Mouse (Mus musculus) ovary, adult 18-20 months (tissue): ENCODE data around the gene Arrdc4.

ENCODE experiments used
- DNase-seq: peaks from one replicate; pipeline ENCODE4 v3.0.0; 2022; ENCODE audit warnings: low spot score, mixed read lengths

Gene Arrdc4

DNA sequence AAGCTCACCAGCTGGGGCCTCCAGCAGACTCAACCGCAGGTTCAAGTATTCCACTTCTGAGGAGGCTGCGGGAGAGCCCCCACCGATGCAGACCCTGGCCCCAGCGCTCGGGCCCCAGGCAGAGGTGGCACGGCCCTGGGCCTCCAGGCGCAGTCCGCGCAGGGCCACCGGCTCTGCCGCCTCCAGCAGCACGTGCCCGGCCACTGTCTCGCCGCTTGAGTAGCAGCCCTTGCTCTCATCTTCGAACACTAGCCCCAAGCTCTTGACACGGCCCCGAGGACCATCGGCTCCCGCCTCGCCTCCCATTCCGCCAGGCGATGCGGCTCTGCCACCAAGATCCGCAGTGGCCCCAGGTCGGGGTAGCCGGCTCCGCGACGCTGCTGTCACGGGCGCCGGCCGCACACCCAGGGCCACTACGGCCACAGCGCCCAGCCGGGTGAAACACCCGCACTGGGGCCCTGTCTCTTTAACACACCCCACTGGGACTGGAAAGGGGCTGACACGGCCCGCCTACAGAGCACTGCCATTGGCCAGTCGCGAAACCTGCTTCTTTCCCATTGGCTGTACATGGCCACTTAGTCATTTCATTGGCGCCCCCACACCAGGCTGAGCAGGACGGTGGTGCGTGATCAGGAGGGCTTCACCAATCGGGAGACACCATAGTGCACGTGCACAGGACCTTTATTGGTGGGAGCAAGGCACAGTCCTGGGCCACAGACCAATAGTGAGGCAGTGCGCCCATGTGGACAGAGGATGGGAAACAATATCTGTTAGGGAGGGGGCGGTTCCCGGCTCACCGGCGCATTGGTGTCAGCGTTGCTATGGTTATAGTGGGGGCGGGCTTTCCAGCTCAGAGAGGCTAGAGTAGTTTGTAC lies at the start of gene Arrdc4:
Gene Arrdc4 (minus strand): TSS at position 481 of the 875 bp plus-strand sequence.
- peak; percentile 100 for DNase-seq

GRCm38 (mm10) chr7:68795578-68795977 lies 46.5 kb upstream of the Arrdc4 start:
- no peak for DNase-seq

DNA sequence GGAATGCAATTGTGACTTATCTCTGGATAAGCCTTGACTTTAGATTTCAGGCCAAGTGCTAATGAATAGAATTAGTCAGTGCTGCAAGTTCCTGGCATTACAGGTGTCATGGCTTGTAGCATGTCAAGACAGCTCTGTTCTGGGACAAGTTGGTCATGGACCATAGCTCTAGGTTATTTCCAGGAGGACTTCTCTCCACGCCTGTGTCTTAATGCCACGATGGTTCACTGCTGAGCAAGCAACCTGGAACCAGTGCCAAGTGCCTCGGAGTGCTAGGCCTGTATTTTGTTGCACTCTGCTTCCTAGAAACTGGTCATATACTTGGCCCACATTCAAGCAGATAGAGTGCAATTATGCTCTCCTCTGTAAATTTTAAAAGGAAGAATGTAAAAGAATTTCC lies 39.7 kb upstream of the Arrdc4 start:
- DNase-seq = peak; percentile 9

- no peak for DNase-seq
Observed at GRCm38 (mm10) chr7:68771757-68772094, 22.7 kb upstream of the Arrdc4 start.

- no peak for DNase-seq
Observed at GRCm38 (mm10) chr7:68770894-68771756, 22.1 kb upstream of the Arrdc4 start.

- no peak for DNase-seq
Observed at GRCm38 (mm10) chr7:68765926-68766325, 16.9 kb upstream of the Arrdc4 start.

DNA sequence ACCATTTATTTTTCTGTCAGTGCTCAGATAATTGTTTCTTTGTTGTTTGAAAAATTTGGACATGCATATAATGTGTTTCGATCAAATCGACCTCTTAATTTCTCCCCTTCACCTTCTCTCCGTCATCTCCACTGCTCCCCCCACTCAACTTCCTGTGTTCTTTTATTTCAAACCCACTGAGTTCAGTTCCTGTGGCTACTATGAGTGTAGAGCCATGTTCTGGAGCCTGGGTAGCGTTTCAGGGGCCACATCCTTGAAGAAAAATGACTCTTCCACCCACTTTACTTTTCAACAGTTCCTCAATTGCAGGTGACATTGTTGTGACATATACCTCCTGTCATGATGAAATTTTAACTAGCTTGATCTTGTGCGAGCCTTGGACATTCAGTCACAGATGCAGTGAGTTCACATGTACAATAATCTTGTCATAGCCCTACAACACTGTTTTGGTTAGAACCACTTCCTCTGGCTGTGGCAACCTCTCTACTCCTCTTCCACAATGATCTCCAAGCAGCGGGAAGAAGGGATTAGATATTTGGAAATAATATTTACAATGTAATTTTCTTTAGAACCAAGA lies 10.2 kb upstream of the Arrdc4 start:
- DNase-seq = no peak

DNA sequence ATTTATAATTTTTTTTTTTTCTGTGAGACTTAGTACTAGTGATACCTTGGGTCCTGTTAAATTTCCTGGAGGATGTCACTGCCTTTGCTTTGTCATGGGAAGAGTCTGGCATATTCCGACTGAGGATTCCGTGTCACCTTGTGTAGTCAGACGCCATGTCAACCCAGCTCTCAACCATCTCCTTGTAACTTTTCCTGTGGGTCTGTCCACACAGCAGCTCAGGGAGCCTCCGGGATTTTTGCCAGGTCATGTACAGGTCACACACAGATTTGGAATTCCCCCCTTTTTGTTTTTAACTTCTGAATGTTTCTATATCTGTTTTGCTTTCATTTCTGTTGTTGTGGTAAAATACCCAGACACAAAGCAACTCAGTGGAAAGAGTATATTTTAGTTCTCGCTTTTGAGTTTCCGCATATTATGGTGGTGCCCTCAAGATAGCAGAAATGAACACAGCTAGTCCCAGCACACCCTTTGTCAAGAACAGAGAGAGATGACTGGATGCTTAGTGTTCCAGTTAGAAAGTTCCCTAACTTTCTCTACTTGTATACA lies 7.7 kb upstream of the Arrdc4 start:
- no peak for DNase-seq

- no peak for DNase-seq
Observed at GRCm38 (mm10) chr7:68749919-68750318, 878 bp upstream of the Arrdc4 start.

GRCm38 (mm10) chr7:68748361-68748760 lies 680 bp downstream of the Arrdc4 start:
- DNase-seq = no peak

GRCm38 (mm10) chr7:68744616-68745015 lies 4.4 kb downstream of the Arrdc4 start:
- no peak for DNase-seq

DNA sequence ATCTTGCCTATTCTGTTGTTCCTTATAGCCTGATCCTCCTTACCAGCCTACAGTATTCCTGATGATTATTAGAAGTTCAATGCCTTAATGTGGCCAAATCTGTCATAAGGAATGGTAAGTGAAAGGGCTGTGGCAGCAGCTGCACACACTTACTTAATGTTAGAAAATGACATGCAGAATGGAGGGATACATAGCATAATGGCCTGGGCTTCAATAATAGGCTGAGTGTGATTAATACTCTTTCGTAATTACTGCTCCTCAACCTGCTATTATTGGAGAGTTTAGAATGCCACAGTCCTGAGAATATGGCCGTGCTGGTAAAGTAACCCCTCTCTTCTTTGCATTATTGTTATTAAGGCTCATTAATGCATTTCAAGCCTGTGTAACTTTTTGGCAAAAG lies 4.8 kb downstream of the Arrdc4 start:
- no peak for DNase-seq

DNA sequence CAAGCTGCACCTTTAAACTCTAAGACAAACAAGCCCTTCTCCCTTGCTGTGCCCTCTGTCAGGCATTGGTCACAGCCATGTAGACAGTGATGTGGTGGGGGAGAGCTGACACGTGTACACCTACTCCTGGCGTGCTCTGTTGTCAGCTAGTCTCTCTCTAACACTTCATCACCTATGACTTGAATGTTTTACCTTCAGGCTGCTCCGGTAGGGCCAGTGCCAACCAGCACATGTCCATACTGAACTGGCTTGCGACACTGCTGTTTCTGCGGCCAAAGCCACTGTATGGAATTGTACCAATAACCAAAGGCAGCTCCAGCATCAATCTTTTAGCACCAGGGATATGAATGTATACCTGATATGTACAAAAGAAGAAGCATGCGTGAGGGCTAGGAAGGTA lies 8.3 kb downstream of the Arrdc4 start:
- no peak for DNase-seq

DNA sequence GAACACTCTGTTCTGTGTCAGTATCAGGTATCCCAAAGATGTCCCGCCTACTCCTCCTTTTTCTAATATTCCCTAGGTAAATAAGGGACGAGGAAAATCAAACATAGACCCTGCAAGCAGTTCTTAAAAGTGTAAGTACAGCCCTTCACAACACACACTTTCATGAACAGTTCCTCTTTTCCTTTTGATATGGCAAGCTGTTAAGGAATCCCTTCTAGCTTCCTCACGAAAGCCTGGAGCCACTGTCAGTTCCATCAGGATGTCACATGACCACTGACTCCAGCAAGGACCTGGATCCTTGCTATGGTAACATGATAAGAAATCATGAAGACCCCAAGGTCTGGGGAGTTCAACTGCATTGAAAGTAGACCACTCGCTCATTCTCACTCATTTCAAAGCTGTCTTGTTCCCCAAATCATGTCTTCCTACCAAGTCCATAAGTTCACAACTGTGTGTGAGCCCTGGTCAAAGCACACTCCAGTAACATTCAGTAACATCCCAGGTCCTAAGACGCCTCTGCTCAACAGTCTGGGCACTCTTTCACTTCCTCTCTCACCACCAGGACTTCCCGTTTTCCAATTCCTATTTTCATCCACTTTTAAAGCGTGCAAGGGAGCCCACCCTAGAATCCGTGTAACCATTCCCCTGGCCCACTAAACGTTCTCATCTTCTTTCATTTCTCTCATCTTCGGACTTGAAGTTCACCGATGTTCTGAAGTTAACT lies 10.2 kb downstream of the Arrdc4 start:
- DNase-seq = no peak

DNA sequence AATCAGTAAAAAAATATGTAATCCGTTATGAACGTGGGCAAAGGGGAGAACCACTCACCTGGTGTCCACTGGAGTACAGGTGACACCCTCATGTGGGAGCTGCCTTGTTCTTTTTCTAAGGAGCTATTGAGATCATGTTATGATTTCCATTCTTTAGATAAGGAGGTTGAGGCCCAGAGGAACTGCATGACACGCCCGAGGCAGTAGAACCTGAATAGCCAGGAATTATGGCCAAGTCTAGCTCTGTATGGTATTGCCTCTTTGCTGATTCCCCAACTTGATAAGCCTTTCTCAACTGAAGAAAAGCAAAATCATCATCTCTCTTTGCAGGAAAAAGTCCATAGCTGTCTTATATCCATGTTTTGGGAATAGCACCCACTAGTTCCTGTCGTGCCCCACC lies 22.7 kb downstream of the Arrdc4 start:
- DNase-seq = no peak

- no peak for DNase-seq
Observed at GRCm38 (mm10) chr7:68724711-68725110, 24.3 kb downstream of the Arrdc4 start.

DNA sequence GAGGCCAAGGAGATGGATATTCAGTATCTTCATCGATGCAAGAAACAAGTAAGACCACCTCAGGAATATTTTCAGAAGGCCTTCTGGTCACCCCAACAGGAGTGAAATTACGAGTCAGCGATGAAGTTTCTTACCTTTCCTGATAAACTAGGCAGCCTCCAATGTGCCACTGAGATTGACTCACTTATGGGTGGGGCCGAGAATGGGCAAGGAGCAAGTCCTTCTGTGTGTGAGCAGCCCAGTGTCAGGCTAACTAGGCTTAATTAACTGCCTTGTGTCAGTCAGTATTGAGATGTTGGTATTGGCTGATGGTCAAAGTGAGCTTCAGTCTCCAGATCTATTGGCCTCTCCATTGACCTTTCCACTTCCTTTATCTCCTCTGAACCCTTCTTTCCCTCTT lies 27.5 kb downstream of the Arrdc4 start:
- DNase-seq = no peak

DNA sequence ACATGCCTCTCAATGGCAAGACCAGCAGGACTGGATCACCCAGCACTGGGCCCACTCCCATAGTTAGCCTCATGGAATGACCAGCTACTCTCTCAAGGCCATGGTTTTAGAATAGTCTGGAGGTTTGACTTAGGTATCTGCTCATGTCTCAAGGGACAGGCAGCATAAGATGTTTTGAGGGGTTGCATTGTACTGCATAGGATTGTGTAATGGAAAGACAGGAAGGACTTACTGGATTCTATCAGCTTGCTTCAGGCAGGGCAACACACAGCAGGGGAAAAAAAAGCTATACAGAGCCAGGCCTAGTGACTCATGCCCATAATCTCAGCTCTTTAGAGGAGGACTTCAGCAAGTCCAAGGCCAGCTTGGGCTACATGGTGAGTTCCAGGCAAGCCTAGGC lies 31.1 kb downstream of the Arrdc4 start:
- no peak for DNase-seq

DNA sequence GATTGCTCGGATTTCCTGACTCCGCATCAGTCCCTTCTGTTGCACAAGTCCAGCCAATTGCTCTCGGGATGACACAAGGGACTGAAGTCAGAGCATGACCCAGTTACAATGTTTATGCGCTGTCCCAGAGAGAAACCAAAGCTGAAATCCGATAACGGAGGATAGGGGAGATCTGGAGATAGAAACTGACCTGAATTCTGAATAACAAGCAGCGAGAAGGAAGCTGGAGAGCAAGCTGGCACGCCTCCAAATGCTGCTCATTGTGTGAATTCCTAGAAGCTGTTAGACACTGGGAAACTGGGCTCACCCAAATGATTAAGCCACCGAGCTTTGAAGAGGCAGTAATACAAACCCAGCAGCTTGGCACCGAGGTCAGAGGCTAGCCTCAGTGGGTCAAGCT lies 31.5 kb downstream of the Arrdc4 start:
- DNase-seq = peak; percentile 49

DNA sequence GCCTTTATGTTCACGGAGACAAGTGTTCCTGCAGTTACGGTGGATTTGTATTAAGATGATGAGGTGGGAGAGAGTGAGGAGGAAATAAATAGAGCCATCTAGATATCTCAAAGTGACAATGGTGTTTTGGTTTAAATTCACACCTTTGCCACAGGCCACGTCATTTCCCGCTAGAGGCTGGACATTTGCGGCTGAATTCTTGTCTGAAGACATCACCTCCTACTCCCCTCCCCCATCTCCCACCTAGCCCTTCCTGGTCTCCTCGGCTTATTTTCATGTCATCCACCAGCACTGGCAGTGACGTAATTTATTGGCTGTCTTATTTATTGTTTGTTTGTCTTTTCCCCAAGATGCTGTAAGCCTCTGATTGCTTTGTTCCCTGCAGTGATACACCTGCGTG lies 32.1 kb downstream of the Arrdc4 start:
- DNase-seq = no peak

DNA sequence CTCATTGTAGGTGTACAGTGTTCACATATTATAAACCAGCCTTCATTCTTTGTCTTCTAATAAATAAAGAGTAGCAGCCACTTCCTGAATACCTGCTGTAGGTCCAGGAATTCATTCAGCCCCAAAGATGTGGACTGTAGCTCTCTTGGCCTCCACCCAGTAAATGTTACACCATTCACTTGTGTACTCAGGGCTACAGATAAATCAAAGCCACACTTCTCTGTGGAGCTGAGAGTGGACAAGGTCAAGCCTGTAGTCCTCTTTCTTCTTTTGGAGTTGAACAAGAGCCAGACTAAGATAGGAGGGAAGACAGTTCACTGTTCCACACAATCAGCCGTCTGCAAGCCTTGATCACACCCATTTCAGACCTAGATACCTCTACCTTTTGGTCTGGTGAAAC lies 36.1 kb downstream of the Arrdc4 start:
- peak; percentile 13 for DNase-seq

DNA sequence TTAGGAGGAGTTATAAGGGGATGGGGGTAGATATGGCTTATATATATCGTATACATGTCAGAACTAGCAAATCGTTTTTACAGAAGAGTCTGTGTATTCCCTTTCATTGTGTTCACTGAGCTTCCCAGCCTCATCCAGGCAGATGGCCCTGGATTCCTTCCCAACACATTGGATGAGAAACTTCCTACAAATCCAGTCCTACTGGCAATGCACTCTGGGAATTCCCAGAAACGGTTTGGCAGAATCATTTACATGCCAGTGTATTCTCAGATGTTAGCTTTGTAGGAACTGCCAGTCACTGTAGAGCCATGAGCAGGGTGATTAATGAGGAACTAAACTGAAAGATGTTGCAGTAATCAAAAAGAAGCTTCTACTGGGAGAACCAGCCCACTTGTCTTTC lies 36.6 kb downstream of the Arrdc4 start:
- DNase-seq = no peak
